Mouse (Mus musculus) layer of hippocampus, postnatal 36 days (tissue): ENCODE results near the gene Smc3. TPM values are rescaled to one million over a fixed set of nuclear protein-coding genes. Genes with fewer than 3 reads are reported as not detected.

Source experiments
- DNase-seq, 2 experiments: peaks; one replicate each; pipeline ENCODE4 v3.0.0; 2022
- total RNA-seq, 2 experiments: library from RNA; stranded (reverse); gene quantifications; 2 replicates each; pipeline ENCODE4 v1.2.3; 2021

The Smc3 gene
- total RNA-seq, result 10 to 100 TPM; 41.7 to 45.1 TPM

DNA sequence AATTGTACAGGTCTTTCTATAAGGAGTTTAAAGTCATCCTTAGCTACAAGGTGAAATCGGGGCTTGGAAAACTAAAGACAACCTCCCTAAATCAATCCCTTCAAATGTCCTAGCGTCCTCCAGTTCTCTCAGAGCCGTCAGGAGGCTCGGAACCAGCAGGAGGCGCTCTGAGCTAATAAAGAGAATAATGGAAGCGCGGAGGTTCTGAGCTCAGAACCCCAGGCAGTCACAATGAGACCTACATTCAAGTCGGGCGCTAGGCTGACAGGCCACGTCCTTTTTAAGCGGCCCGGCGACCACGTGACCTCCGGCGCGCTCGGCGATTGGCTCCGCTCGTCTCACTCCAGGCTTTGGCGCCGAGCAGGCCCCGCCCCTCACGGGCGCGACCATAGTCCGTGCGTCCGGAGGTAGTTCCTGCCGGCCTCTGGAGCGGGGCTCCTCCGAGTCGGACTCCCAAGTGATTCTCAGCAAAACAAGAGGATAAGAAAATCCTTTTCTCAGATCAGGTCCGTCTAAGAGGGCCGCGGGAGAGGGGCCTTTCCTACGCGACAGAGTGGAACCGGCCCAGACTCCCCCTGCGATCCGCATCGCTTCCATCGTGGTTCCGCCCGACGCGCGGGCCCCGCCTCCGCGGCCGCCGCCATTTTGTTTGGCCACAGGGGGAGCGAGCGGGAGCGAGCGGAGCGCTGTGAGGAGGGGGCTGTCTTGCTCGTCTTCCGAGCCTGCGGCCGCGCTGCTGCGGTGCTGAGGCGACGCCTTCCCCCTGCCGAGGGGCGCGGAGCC is at the start of gene Smc3:
Gene Smc3 (plus strand): TSS at position 642 of the 783 bp plus-strand sequence.
- DNase-seq, result peak; percentile 99

DNA sequence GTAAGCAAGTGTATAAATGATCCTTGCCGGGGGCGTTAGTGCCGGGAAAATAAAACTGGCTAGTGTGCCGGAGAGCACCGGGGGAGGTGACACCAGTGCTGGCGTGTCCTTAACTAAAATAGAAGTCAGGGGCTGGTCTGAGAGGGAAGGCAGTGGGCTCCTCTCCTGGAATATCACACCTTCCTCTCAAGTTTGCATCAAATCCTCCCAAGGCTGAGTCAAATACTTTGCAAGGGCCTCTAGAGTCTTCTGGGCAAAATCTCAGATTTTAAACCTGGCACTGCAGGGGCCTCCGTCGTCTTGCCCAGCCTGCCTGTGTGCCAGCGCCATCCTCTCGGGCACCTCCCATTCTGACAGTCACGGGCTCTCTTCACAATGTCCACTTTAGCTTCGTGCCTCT is 49.2 kb upstream of the Smc3 start:
- DNase-seq, result no peak

DNA sequence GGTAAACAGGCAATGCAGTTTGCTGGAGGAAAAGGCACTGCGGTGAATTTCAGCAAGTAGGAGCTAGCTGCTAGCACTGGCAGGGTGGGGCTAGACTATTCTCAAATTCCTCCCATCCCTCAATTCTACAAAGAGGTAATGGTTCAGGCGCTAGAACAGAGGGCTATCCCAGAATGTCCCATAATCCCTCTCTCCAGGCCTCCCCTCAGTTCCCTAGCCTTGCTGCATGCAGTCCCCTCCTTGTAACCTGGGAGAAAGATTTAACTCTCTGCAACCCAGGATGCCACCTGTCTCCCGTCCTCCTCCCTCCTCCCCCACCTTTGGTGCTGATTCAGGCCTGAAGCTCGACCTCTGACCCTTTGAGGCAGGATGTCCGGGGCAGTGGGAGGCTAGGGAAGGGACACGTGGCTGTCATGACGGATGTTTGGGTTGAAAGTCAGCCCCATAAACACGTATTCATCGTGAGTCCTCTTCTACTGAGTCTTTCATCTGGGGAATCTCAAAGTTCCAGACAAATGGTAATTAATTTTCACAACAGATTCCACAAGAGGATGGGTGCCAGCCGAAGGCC is 47.9 kb upstream of the Smc3 start:
- DNase-seq, result no peak

DNA sequence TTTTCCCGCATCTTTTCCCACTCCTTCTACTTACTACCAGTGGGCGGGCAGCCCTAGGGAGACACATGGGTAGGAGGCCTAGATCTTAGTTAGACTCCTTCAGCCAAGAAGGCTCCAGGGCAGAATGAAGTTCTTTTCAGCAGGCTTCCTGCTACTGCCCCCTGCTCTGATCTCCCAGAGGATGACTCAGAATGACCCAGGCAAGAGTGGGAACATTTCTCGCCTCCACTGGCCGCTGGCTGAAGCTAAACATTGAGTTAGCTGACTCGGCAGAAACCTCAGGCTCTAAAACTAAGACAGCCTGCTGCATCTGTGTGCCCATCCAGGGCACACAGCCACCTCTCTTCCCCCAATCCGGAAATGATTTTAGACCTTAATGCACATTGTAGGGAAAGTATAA is 47.4 kb upstream of the Smc3 start:
- DNase-seq, result no peak

DNA sequence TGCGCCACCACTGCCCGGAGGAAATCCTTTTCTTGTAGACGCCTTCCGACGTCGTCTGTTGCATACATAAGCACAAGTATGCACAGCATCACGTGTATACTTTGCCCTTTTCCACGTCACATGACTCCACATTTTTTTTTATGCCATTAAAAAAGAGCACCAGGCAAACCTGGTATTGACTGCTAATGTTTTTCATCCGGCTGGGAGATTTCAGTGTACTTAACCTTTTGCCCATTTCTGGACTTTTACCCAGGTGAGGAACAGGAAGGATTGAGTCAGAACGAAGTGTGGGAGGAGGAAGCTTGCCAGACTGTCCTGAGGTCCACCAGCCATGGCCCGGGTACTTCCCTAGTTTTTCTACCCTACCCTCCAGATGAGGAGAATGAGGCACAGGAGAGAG is 45.8 kb upstream of the Smc3 start:
- no peak for DNase-seq

DNA sequence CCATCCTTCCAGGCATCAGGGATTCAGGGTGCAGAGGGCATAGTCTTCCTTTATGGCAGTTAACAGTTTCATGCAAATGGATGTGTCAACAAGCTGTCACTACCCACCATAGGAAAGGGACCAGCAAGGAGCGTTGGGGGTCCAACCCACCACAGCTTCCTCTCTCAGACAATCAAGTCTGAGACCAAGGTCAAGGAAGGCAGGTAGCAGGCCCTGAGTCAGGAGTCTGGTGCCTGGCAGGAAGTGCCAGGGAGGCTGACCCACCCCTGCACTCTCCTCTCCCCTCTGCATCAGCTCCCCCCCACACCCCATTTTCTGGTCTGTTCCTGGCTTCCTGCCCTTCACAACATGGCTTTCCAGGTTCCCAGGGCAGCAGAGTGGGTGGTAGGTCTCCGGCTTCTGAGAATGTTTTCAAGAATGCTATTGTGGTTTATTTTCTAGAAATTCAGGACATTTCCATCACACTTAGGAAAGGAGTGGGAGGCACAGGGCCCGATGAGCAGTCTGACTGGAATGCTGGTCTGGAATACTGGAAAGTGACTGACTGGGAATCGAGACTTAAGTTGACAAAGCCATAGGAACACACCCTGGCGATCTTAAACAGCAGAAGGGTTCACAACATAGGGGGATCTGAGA is 45.1 kb upstream of the Smc3 start:
- DNase-seq, result no peak

DNA sequence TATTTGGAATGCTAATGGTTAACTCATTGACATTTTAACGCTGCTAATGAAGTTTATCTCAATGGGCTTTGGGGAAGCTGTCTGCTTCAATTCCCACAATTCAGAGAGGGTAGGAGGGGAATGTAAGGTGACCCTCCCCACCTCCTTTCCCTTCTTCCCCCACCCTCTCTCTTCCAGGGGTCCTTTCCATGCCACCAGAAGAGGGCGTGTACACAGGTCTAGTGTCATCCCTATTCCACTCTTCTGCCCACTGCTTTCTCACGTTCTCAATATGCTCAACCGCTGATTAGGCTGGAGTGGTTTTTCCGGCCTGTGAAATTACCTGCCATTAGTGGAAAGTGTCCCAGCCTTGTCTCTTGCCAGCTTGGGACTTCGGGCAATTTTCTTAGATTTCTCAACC is 43.4 kb upstream of the Smc3 start:
- DNase-seq, result no peak

DNA sequence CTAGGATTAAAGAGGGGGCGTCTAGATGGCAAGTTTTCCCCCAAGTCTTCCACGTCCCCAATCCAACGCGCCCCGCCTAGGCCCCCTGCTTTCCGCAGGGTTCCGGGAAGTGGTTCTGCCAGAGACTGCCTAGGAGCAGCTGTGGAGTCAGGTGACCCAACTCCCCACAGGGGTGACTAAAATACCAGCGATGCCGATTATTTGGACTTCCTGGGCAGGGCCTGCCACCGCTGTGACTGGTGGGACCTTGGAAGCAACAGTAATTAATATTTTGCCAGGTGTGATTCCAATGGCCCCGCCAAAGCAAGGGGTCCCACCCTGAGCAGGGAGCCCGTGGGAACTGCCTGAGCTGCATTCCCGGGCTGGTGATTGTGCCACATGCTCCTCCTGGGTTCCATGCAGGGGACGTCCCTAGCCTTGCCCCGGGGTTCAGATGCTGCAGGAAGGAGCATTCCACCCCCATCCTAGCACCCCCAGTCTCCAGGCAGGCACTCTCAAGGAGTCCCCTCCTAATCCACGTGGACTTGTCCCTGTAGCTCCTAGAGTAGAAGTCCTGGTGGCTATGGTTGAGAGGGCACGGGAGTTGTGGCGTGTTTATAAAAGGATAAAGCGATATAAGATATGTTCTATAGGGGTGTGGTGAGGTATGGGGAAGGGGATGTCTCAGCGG is 42.8 kb upstream of the Smc3 start:
- DNase-seq, result no peak

DNA sequence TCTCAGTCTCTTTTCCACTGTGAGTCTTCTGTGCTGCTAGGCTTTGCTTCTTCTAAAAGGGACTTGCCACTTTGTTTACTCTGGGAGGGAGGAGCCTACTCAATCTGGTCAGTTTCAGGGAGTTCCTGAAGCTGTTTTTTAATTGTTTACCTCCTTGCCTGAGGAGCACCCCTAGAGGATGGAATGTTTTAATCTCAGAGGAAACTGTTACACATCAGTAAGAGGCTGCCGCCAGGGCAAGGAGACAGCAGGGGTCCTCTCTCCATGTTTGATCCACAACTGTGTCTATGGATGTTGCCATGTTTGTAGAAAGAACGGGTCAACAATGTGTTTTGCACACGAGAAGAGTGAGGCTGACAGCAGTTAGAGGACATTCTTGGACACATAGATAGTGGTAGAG is 39.8 kb upstream of the Smc3 start:
- DNase-seq, result no peak

DNA sequence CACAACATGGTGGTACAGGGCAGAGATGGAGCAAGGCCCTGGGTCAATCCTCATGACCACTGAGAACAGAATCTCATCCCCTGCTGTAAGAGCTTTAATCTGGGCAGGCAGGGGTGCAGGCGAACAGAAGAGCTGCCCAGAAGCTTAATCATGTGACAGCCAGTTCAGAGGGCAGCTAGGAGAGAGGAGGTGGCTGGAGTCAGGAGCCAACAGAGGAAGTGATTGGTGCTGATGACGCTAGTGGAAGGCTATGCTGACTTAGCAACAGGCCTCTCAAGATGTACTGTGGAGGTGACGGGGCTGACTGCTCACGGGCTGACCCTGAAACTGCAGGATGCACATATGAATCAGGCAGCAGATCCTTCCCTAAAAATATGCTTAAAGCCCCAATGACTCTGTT is 36.0 kb upstream of the Smc3 start:
- no peak for DNase-seq

DNA sequence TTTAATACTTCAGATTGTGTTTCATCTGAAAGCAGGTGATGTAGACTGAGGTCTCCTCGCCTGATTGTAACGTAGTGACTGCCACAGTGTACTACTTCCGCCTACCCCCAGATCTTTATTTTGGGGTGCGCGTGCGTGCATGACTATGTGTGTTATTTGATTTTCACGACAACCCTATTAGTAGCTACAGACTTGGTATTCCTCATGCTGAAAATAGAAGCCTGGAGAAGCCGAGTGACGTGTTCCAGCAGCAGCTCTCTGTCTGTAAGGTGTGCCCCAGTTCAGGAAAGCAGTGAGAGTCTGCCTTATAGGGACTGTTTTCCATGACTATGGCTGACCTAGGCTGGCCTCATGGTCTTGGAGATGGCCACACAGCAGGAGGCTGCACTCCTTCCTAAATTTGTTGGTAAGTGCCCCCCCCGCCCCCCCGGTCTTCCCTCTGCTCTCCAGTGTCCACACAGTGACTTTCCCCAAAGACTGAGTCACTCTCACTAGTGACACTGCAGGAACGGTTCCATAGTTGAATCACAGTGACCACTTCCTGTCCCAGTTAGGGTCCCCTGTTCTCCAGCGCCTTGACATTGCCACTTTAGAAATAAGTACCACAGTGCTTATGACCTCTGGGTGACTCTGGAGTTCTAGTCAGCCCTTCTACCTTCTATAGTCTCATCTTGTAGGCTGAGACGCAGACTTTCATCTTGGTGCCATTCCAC is 34.5 kb upstream of the Smc3 start:
- DNase-seq, result no peak

DNA sequence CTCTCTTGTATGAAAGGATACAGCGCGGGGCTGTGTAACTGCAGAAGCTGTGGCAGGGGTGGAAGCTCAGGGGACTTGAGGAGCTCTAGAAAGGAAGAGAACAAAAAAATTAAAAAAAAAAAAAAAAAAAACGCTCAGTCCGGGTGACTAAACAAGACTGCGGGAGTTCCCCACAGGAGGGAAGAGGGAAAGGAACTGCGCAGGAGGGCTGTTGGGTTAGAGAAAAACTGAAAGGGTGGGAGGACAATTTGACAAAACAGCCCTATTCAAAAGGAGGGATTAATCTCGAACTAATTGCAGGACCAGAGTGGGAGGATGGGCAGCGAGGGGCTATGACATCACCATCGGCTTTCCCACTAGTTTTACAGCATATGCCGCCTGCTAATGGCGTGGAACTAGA is 32.3 kb upstream of the Smc3 start:
- DNase-seq, result no peak

DNA sequence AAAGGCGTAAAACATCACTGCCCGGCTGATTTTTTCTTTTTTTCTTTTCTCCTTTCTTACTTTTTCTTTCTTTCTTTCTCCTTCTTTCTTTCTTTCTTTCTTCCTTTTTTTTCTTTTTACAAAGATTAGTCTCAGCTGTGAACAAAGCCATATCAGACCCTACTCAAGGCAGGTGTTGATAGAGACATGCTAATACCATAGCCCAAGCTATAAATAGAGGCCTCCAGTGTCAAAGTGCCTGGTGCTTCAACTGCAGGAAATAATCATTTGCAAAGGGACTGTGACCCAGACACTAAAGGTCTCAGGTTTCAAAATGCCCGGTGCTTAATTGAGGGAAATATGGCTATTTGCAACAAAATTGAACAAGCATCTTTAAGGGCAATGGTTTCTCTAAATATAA is 31.6 kb upstream of the Smc3 start:
- DNase-seq, result no peak

DNA sequence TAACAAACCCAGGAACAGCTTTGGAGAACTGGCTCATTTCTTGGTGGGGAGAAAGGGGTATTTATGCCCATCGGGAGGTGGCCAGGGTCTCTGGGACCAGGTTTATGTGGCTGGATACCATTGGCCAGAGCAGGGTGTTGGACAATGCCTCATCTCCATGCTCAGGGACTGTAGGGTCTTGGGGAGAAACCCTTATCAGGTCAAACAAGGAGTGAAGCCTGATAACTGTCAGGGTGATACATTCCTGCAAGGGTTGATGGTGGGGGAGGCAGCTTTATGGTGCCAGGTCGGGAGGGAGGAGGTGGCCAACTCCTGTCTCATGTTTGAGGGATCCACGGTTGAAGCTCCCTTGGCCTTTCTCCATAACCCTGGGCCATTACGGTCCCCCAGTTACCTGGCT is 29.1 kb upstream of the Smc3 start:
- DNase-seq, result no peak

DNA sequence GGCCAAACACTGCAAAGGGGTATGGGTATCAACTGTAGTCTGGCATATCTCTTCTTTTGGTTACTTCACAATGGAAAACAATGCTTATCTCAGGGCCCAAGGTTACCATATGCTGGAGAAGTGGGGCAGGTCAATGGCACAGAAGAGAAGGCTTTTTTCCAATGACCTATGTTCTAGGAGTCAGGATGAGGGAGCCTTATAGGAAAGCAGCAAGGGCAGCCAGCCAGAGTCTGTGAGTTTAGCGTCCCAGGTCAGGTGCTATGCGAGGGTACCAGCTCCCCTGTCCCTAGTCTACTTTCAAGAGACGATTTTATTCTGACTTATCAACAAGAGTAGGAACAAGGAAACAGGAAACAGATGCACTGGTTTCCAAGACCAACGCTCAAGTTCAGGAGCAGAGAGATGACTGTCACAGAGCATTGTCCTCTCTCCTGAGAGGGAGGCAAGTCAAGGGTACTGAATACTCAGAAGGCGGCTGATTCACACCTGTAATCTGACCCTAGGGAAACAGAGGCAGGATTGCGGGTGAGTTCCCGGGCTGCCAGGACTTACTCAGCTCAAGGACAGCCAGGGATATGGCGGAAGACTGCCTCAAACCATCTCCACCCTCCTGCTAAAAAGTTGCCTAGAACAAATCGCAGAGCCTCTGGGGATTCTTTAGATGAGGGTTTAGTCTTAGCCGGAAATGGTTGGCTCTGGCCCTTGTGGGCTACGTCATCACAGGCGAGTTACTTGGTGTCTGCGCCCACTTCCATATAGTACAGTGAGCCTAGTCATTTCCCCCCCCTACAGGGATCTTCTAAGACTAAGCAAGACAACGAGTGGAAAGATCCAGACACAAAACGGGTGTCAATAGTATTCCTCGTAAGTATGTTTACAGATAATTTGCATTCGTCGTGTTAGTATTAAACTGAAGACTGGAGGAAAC is 28.4 kb upstream of the Smc3 start:
- no peak for DNase-seq

DNA sequence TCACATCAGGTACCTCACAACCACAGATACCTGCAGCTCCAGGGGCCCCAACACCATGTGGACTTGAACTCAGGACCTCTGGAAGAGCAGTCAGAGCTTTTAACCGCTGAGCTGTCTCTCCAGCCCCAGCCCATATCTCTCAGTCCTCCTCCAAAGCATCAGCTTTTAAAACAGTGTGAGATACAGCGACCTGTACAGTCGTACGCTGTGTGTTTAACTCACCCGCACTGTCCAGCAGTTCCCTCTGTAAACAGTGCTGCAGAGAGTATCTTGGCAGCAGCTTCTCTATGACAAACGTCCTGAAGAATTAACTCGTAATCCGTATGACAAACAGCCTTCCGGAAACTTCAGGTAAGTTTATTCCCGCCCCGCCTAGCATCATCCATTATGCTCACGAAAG is 27.6 kb upstream of the Smc3 start:
- DNase-seq, result no peak

DNA sequence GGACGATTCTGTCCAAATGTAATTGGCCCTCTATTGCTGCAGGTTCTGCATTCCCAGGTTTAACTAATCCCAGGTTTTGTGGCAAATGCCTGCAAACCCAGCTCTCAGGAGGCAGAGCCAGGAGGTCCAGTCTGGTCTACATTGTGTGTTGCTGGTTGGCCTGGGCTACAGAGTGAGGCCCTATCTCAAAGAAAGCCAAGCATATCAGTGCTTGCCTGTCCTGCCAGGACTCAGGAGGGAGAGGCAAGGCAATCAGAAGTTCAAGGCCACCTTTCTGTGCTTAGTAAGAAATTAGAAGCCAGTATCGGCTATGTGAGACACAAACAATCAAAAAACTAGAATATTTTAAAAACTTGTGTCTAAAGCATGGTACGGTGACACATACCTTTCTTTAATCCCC is 27.0 kb upstream of the Smc3 start:
- no peak for DNase-seq

DNA sequence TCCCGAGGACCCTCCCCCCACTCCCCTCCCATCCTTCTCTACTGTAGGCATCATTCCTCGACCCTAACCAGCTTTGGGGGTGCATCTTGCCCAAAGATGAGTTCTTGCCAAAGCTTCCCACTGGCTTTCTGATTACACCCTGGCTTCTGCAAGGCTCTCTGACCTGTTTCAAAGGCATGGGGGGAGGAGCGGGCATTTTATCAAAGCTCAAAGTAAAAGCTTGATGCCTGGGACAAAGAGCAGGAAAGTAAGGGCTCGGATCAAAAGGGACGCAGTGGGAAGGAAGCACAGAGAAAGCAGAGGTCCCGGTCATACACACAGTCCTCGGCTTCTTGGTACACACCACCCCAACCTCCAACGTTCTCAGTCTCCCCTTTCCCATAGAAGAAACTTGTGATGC is 26.1 kb upstream of the Smc3 start:
- no peak for DNase-seq

DNA sequence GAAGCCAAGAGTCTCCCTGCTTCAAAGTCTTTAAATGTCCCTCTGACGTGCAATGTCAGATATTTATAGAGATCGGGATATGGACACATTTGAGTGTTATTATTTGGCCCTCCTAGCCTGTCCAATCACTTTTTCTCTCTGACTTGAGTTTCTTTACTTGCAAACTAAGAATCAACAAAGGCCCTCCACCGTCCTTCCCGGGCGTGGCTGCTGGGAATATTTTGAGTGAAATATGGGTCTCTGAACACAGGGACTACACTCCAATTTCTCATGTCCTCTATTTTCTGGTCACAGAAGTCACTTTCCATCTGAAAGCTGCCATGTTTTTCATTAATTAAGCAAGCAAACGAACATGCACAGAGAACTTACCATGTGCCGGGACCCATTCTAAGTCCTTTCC is 25.7 kb upstream of the Smc3 start:
- no peak for DNase-seq

DNA sequence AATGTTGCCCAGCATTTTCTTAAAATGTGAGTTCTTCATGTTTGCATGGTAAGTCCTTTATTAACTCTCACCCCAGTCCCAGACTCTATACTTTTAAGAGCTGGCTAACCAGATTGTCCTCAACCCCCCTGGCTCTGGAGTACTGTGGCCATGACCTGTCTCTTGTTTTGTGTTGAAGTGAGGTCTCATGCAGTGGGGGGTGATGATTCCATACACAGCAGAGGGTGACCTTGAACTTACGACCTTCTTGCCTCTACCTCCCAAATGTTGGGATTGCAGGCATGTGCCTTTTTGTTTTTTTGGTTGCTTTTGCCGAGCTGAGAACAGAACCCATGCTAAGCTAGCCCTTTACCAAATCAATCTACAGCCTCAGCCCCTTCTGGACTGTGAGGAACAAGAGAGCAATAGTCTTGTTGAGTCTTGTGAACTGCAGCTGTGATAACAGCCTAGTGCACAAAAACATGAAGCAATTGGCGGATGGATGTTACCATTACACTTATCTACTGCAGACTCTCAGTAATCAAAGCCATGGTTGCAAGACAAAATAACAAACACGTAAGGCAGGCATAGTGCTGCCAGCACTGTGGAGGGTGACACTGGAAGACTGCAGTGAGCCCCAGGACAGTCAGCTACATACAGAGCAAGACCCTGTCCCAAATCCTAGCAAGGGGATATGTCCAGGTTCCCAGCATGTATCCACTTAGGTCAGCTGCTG is 24.7 kb upstream of the Smc3 start:
- no peak for DNase-seq

DNA sequence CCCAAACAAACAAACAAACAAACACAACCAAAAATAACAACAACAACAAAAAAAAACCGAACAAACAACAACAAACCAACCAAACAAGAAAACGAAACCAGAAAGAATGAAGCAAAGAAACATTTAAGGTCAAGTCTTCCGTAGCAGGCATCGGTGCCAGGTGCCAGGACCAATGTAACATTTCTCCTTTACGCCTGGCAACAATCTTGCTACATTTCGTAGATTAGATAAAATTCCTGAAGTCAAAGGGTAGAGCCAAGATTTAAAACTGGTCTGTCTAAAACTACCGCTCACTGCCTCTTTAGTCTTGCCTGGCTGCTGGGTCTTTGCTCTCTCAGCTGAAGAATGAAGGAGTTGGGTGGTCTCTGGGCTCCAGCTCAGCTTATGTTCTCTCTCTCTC is 24.1 kb upstream of the Smc3 start:
- no peak for DNase-seq
